Mouse (Mus musculus): ENCODE measurements at regions not wholly inside any gene's neighbourhood (a gene's known extent, or its start where the extent isn't known, plus 50 kb on each side); places are given as distances from the start of the nearest gene placed in this dataset.

GRCm38 (mm10) chr1:105169455-105170113, 186.9 kb downstream of the Rnf152 start:
- ATAC-seq (ENCODE audit: extremely low read depth, insufficient number of reproducible peaks, low FRiP score, poor library complexity, severe bottlenecking) (no peak), DNase-seq (ENCODE audit: low spot score) (no peak)
- Histone ChIP-seq H3K27me3 (ENCODE audit: insufficient read depth, low read length) (no peaks in the 10 kb centered on the region), H3K4me3 (ENCODE audit: low read depth, low read length) (no peak overlapping the region), H3K4me1 (ENCODE audit: insufficient read depth, low read depth, low read length) (no peaks in the 10 kb centered on the region), H3K9me3 (replicated peaks) (peaks cover 7% of the 10 kb centered on the region), H3K36me3 (replicated peaks) (no peaks in the 10 kb centered on the region)
- TF ChIP-seq GATA1 (IDR thresholded peaks at IDR 0.05; ENCODE audit: borderline replicate concordance, low read length) (no peak), TAL1 (conservative IDR thresholded peaks at IDR 0.05; ENCODE audit: low read depth, low read length) (no peak), POLR2AphosphoS5 (IDR thresholded peaks at IDR 0.05; ENCODE audit: insufficient replicate concordance, low read depth, low read length) (no peak), GATA2 (IDR thresholded peaks at IDR 0.05; ENCODE audit: borderline replicate concordance, low read depth, low read length) (no peak), CTCF (IDR thresholded peaks at IDR 0.05; ENCODE audit: low read depth, low read length) (no peak)

DNA sequence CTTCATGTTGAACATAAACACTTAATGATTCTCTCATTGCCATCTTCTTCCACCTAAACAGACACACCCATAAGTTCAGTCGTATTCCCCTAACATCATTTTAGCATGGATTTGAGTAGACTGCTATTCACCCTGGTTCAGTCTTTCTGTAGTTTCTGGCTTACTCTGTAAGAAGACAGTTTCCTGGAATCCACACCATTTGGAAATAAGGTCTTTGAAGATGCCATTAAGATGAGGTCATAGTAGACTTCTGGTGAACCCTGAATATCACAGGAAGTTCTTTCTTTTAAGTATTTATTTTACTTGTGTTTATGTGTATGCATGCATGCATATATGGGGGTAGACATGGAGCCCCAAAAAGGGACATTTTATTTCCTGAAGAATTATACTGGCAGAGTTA, 187.7 kb downstream of the Rnf152 start:
- H3K4me3 ChIP-seq (ENCODE audit: low read depth, low read length): no peak overlapping the region
- DNase-seq (ENCODE audit: low spot score) (no peak), ATAC-seq (ENCODE audit: extremely low read depth, insufficient number of reproducible peaks, low FRiP score, poor library complexity, severe bottlenecking) (no peak)
- TF ChIP-seq CTCF (IDR thresholded peaks at IDR 0.05; ENCODE audit: low read depth, low read length) (no peak), GATA2 (IDR thresholded peaks at IDR 0.05; ENCODE audit: borderline replicate concordance, low read depth, low read length) (no peak), POLR2AphosphoS5 (IDR thresholded peaks at IDR 0.05; ENCODE audit: insufficient replicate concordance, low read depth, low read length) (no peak), GATA1 (IDR thresholded peaks at IDR 0.05; ENCODE audit: borderline replicate concordance, low read length) (no peak), TAL1 (conservative IDR thresholded peaks at IDR 0.05; ENCODE audit: low read depth, low read length) (no peak)
- no peaks in the 10 kb centered on the region for H3K4me1 ChIP-seq (ENCODE audit: insufficient read depth, low read depth, low read length)
- no peaks in the 10 kb centered on the region for H3K27me3 ChIP-seq (ENCODE audit: insufficient read depth, low read length)
- H3K36me3 ChIP-seq (replicated peaks): no peaks in the 10 kb centered on the region
- peaks cover 9% of the 10 kb centered on the region for H3K9me3 ChIP-seq (replicated peaks)

DNA sequence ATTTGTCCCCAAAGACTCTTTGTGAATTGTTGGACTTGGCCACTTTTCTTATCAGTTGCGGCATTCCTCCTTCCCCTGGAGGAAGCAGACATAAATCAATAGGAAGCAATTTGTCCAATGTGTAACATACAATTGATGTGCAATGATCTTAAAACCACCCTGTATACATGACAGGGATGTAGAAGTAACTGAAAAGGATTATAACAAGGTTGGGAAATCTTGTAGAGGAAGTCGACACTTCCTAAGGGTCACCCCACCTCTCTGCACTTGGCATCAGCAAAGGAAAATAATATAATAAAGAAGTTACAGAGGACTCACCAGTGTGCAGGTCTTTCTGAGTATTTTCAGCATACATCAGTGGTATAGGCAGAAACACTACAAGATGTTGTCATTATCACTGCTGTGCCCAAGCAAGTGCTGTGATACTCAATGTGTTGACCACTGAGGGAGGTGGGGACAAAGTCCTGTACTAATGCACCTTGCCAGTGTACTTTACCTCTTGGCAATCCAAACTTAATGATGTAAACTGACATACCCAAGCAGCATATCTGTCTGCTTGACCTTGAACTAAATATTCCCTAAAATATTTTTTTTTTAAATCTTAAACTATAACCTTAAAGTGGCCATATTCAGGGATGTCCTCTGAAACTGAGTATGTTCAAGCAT, 198.9 kb downstream of the Rnf152 start:
- Histone ChIP-seq H3K9me3 (replicated peaks) (peaks cover 23% of the 10 kb centered on the region), H3K27me3 (ENCODE audit: insufficient read depth, low read length) (no peaks in the 10 kb centered on the region), H3K4me3 (ENCODE audit: low read depth, low read length) (no peak overlapping the region), H3K4me1 (ENCODE audit: insufficient read depth, low read depth, low read length) (no peaks in the 10 kb centered on the region), H3K36me3 (replicated peaks) (no peaks in the 10 kb centered on the region)
- no peak for TF ChIP-seq CTCF (IDR thresholded peaks at IDR 0.05; ENCODE audit: low read depth, low read length)
- TF ChIP-seq TAL1 (conservative IDR thresholded peaks at IDR 0.05; ENCODE audit: low read depth, low read length): no peak
- TF ChIP-seq POLR2AphosphoS5 (IDR thresholded peaks at IDR 0.05; ENCODE audit: insufficient replicate concordance, low read depth, low read length): no peak
- no peak for TF ChIP-seq GATA1 (IDR thresholded peaks at IDR 0.05; ENCODE audit: borderline replicate concordance, low read length)
- TF ChIP-seq GATA2 (IDR thresholded peaks at IDR 0.05; ENCODE audit: borderline replicate concordance, low read depth, low read length): no peak
- no peak for DNase-seq (ENCODE audit: low spot score)
- no peak for ATAC-seq (ENCODE audit: extremely low read depth, insufficient number of reproducible peaks, low FRiP score, poor library complexity, severe bottlenecking)

- Histone ChIP-seq H3K36me3 (replicated peaks) (no peaks in the 10 kb centered on the region), H3K27me3 (ENCODE audit: insufficient read depth, low read length) (no peaks in the 10 kb centered on the region), H3K4me1 (ENCODE audit: insufficient read depth, low read depth, low read length) (no peaks in the 10 kb centered on the region), H3K9me3 (replicated peaks) (peaks cover 17% of the 10 kb centered on the region), H3K4me3 (ENCODE audit: low read depth, low read length) (no peak overlapping the region)
- no peak for DNase-seq (ENCODE audit: low spot score)
- no peak for ATAC-seq (ENCODE audit: extremely low read depth, insufficient number of reproducible peaks, low FRiP score, poor library complexity, severe bottlenecking)
- TF ChIP-seq POLR2AphosphoS5 (IDR thresholded peaks at IDR 0.05; ENCODE audit: insufficient replicate concordance, low read depth, low read length): no peak
- no peak for TF ChIP-seq TAL1 (conservative IDR thresholded peaks at IDR 0.05; ENCODE audit: low read depth, low read length)
- TF ChIP-seq GATA1 (IDR thresholded peaks at IDR 0.05; ENCODE audit: borderline replicate concordance, low read length): no peak
- TF ChIP-seq GATA2 (IDR thresholded peaks at IDR 0.05; ENCODE audit: borderline replicate concordance, low read depth, low read length): no peak
- no peak for TF ChIP-seq CTCF (IDR thresholded peaks at IDR 0.05; ENCODE audit: low read depth, low read length)
These were observed 204.2 kb downstream of the Rnf152 start for GRCm38 (mm10) chr1:105152175-105152828.

- peaks cover 18% of the 10 kb centered on the region for H3K9me3 ChIP-seq (replicated peaks)
- no peaks in the 10 kb centered on the region for H3K27me3 ChIP-seq (ENCODE audit: insufficient read depth, low read length)
- no peaks in the 10 kb centered on the region for H3K36me3 ChIP-seq (replicated peaks)
- no peaks in the 10 kb centered on the region for H3K4me1 ChIP-seq (ENCODE audit: insufficient read depth, low read depth, low read length)
- H3K4me3 ChIP-seq (ENCODE audit: low read depth, low read length): no peak overlapping the region
- ATAC-seq (ENCODE audit: extremely low read depth, insufficient number of reproducible peaks, low FRiP score, poor library complexity, severe bottlenecking): no peak
- no peak for DNase-seq (ENCODE audit: low spot score)
- TF ChIP-seq CTCF (IDR thresholded peaks at IDR 0.05; ENCODE audit: low read depth, low read length): no peak
- TF ChIP-seq TAL1 (conservative IDR thresholded peaks at IDR 0.05; ENCODE audit: low read depth, low read length): no peak
- TF ChIP-seq POLR2AphosphoS5 (IDR thresholded peaks at IDR 0.05; ENCODE audit: insufficient replicate concordance, low read depth, low read length): no peak
- no peak for TF ChIP-seq GATA1 (IDR thresholded peaks at IDR 0.05; ENCODE audit: borderline replicate concordance, low read length)
- no peak for TF ChIP-seq GATA2 (IDR thresholded peaks at IDR 0.05; ENCODE audit: borderline replicate concordance, low read depth, low read length)
These were observed 205.1 kb downstream of the Rnf152 start for GRCm38 (mm10) chr1:105151466-105151846.
